Mouse (Mus musculus) lung, adult 18-20 months (tissue): ENCODE data around the gene Golga5.
A peak's percentile ranks its signal among the peaks of the same experiment; 100 is the strongest.

Source experiments
- DNase-seq, 2 experiments: peaks; one replicate each; pipeline ENCODE4 v3.0.0; 2022; ENCODE audit warnings: mixed read lengths in 2 of 2

Gene Golga5

GRCm38 (mm10) chr12:102468894-102469764, at the start of gene Golga5:
Gene Golga5 (plus strand): TSS chr12:102469135.
- DNase-seq, result peak; percentile 96 to 97

DNA sequence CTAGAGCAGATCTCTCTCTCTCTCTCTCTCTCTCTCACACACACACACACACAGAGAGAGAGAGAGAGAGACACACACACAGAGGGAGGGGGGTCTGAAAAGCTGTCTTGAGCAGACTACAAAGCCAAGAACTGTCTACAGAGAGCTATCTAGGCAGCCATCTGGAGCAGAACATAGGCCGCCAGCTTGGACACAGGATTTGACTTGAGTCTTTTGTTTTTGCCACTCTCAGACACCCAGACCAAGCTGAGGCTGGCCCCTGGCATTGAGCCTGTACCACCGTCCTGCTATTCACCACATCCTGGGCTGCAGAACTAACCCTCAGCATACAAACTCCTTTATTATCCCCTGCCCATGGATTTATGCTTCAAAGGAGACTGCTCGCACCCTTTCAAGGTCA, 49.4 kb upstream of the Golga5 start:
- no peak for DNase-seq

DNA sequence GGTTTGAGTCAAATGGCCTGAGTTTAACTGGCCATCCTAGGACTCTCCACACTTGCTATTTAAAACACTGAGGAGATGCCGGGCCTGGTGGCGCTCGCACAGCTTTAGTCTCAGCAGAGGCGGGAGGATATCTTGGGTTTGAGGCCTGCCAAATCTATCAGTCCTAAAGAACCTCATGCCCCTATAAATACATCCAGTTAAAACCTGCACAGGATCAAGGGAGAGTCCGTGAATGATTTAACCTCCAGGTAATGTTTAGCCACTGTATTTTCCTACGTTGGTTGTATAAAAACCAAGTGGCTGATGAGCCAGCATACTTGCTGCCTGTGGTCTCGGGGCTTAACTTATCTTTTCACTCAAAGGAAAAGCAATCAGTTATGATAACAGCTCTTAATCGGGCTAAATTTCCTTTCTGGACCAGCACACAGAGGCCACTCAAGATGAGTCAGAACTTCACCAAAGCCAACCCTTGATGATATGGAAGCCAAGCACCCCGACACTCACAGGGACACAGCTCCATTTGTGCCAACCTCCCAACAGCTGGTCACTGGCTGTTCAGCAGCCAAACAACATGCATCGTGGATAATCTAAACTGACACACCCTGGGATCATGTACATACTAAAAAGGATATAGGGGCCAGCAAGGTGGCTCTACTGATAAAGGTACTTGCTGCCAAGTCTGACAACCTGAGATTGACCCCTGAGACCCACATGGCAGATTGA, 48.6 kb upstream of the Golga5 start:
- DNase-seq, result no peak

- DNase-seq, result peak; percentile 88 to 92
Measured at GRCm38 (mm10) chr12:102422065-102422464, 46.9 kb upstream of the Golga5 start.

DNA sequence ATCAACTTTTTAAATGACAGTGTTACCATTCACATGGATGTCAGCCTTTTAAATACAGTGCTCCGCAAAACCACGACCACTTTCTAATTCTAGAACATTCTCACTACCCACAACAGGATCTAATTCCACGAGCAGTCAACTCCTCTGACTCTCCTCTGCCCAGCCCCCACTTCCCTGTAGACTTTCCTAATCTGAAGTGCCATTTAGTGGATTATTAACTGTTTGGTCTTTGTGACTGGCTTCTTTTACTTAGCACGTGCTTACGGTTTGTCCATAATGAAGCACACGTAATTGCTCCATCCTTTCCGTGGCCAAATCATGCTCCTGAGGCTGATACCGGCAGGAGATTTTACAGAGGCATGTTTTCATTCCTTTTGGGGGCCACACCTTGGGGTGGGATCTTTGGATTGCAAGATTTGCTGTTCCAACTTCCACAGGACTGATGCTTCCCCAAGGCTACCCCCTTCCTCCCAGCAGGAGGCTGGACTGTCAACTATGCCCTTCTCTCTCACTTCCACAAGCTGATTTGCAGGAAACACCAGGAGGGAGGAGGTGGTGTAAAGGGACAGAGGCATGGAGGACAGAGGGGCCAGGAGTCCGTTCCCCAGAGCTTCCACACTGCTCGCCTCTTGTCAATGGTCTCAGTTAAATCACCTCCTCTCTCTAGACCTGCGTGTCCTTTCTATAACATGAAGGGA, 46.2 kb upstream of the Golga5 start:
- DNase-seq, result peak in 1 of 2 experiments; percentile 59

- no peak for DNase-seq
Measured at GRCm38 (mm10) chr12:102423625-102424024, 45.3 kb upstream of the Golga5 start.

DNA sequence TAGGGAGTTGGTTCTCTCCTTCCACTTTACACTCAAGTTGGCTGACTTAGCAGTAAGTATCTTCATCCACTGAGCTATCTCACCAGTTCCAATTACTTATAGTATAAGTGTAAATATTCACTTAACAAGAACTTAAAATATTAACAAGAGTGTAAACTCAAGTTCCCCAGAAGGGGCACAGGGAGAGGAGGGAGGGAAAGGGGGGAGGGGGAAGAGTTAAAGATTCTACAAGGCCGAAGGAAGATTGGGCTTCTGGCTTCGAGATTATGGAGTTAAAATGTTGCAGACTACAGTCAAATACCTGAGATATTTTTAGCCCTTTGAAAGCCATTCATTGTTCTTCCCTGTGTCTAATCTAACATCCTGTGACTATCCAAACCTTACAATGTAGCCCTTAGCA, 44.5 kb upstream of the Golga5 start:
- DNase-seq, result no peak

GRCm38 (mm10) chr12:102425048-102425578, 43.8 kb upstream of the Golga5 start:
- DNase-seq, result no peak

- DNase-seq, result no peak
Measured at GRCm38 (mm10) chr12:102426285-102426684, 42.6 kb upstream of the Golga5 start.

GRCm38 (mm10) chr12:102429656-102430055, 39.3 kb upstream of the Golga5 start:
- no peak for DNase-seq

- no peak for DNase-seq
Measured at GRCm38 (mm10) chr12:102430228-102430627, 38.7 kb upstream of the Golga5 start.

DNA sequence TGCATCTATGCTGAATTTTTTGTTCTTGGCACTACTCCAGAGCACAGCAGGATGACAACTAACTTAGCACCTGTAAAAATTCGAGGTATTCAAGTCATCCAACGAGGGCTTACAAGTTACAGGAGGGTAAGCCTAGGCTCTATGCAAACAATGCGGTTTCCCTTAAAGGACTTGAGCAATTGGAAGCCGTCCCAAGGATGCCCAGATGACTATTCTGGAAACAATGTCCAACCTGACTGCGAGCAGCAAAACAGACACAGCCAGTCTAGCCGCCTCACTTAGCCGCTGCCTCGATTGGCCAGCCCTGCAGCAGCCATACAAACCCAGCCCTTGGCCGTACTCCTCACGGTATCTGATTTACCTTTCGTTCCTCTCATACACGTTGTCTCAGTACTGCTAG, 36.7 kb upstream of the Golga5 start:
- DNase-seq, result peak; percentile 61 to 65

DNA sequence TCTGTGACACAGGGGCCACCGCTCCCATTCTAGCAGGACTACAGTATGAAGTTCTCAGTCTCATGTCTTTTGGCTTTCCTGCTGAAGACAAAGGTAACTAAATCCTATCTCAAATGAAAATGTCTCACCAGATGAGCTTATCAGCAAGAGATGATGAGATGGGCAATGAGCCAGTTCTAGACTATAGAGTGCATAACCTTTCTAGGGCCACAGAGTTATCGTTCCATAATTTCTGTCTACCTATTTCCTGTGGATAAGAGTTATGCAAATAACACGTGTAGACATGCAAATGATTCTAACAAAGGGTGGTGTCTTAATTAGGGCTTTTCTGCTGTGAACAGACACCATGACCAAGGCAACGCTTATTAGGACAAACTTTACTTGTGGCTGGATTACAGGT, 34.8 kb upstream of the Golga5 start:
- no peak for DNase-seq

GRCm38 (mm10) chr12:102436939-102437526, 31.9 kb upstream of the Golga5 start:
- no peak for DNase-seq

- no peak for DNase-seq
Measured at GRCm38 (mm10) chr12:102437952-102438351, 31.0 kb upstream of the Golga5 start.

GRCm38 (mm10) chr12:102438983-102439631, 29.8 kb upstream of the Golga5 start:
- no peak for DNase-seq

- DNase-seq, result peak; percentile 99
Measured at GRCm38 (mm10) chr12:102439632-102440023, 29.3 kb upstream of the Golga5 start, which contains the start of gene Lgmn. Gene Lgmn (minus strand): TSS chr12:102439813.

DNA sequence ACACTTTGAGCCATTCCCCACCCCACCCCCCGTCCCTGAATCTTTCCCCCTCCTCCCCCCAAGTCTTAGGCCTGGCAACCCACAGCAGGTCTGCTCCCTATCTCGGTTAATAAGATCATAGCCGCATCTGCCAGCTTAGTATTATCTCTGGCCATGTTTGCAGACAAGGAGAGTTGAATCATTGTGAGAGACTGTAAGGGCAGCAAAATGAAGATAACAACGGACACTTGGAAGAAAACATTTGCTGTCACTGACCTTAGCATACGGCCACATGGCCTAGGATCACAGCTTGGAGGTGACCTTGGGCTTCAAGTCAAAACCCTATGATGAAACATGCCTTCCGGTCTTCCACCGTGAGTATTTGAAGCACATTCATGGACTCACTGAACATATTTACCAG, 28.4 kb upstream of the Golga5 start:
- DNase-seq, result no peak

GRCm38 (mm10) chr12:102441141-102441540, 27.8 kb upstream of the Golga5 start:
- no peak for DNase-seq

GRCm38 (mm10) chr12:102442639-102443038, 26.3 kb upstream of the Golga5 start:
- DNase-seq, result no peak

DNA sequence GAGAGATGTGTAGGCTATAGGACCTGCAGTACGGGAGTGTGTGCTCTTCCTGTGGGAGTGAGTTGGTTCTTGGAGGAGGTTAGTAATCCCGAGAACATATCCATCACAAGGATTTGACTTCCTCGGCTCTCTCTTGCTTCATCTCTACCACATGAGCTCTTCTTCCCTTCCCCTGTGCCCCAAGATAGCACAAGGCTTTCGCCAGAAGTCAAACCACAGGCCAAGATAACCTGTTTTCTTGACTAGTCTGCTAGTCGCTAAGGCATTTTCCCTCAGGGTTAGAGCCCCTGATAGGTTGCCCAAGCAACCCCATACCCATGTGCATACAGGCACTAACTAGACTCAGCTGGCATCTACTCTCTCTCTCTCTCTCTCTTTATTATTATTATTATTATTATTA, 25.3 kb upstream of the Golga5 start:
- no peak for DNase-seq

DNA sequence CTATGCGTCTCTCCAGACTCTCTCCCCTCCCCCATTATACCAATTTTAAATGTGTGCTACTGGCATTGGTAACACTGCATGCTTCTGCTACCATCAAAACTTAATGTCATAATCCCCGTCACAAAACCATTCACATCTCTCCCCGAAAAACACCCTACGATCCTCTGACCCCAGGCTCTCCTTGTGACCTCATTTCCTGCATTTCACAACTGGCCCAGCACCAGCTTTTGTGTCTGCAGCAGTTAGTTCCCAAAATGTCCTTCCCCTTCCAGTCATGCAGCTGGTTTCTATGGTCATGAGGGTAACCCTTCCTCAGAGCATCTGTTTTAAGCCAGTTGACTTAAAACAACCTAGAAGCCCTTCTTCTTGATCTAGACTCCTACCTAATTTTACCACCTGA, 23.5 kb upstream of the Golga5 start:
- peak; percentile 39 to 53 for DNase-seq
